Mouse (Mus musculus): ENCODE measurements around the gene Purb. TPM values are rescaled to one million over a fixed set of nuclear protein-coding genes. Genes with fewer than 3 reads are reported as not detected.
"Not testable (repeated sequence)": the region's sequence is repeated elsewhere in the genome, so short reads cannot be mapped to it uniquely, and the experiment has no call there.

The Purb gene
- polyA plus RNA-seq, 1 experiment from 2014 or later = 13.7 TPM

DNA sequence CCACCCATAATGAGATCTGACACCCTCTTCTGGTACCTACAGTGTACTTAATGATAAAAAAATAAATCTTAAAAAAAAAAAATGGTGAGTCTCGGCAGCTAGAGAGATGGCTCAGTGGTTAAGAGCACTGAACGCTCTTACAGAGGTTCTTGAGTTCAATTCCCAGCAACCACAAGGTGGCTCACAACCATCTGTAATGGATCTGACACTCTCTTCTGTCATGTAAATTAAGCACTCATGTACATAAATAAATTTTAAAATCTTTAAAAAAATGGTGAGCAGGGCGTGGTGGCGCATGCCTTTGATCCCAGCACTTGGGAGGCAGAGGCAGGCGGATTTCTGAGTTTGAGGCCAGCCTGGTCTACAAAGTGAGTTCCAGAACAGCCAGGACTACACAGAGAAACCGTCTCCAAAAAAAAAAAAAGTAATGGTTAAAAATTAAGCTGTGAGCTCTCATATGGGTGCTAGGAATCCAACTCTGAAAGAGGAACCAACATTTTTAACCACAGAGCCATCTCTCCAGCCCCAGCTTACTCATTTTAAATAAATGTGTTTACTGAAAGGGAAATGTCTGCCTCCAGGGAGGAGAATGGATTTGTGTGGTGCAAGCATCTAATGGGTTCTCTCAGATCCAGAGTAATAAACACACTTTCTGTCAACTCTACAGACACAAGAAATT, 12.4 kb downstream of the Purb start:
- H3K4me2 ChIP-seq = no peak overlapping the region
- no peak overlapping the region for H3K27ac ChIP-seq (ENCODE audit: low read depth, low read length)
- no peaks in the 10 kb centered on the region for H3K9me3 ChIP-seq (ENCODE audit: control insufficient read depth, low read length)
- no peaks in the 10 kb centered on the region for H3K4me1 ChIP-seq (ENCODE audit: control insufficient read depth, insufficient read depth, low read length)
- no peak for ATAC-seq (ENCODE audit: low FRiP score)
- DNase-seq (ENCODE audit: low spot score, missing footprints) = no peak
- no peak overlapping the region for H3K4me3 ChIP-seq (ENCODE audit: low read depth, low read length)
- WGBS = 89% methylated on average over 6 of the region's 6 CpGs
- no peaks in the 10 kb centered on the region for H3K36me3 ChIP-seq (ENCODE audit: control insufficient read depth, insufficient read depth, low read length)
- H3K9ac ChIP-seq (ENCODE audit: low read length) = no peak overlapping the region
- H3K27me3 ChIP-seq (ENCODE audit: control insufficient read depth, insufficient read depth, low read length) = no peaks in the 10 kb centered on the region

- Histone ChIP-seq H3K4me1 (ENCODE audit: control insufficient read depth, insufficient read depth, low read length) (no peaks in the 10 kb centered on the region), H3K4me3 (ENCODE audit: low read depth, low read length) (no peak overlapping the region), H3K9ac (ENCODE audit: low read length) (no peak overlapping the region), H3K4me2 (no peak overlapping the region), H3K9me3 (ENCODE audit: control insufficient read depth, low read length) (no peaks in the 10 kb centered on the region), H3K36me3 (ENCODE audit: control insufficient read depth, insufficient read depth, low read length) (no peaks in the 10 kb centered on the region), H3K27me3 (ENCODE audit: control insufficient read depth, insufficient read depth, low read length) (no peaks in the 10 kb centered on the region), H3K27ac (ENCODE audit: low read depth, low read length) (no peak overlapping the region)
- ATAC-seq (ENCODE audit: low FRiP score) = no peak
- DNase-seq (ENCODE audit: low spot score, missing footprints) = no peak
- 84% methylated on average over 6 of the region's 6 CpGs for WGBS
These were observed 19.6 kb downstream of the Purb start for GRCm38 (mm10) chr11:6456083-6456482.

- 94% methylated on average over 5 of the region's 5 CpGs for whole genome bisulfite sequencing
- ATAC-seq (ENCODE audit: low FRiP score) = not testable (repeated sequence)
These were observed 27.6 kb downstream of the Purb start for GRCm38 (mm10) chr11:6448155-6448554.

GRCm38 (mm10) chr11:6447493-6447892, 28.2 kb downstream of the Purb start:
- ATAC-seq (ENCODE audit: low FRiP score) = no peak
- no peak overlapping the region for H3K9ac ChIP-seq (ENCODE audit: low read length)
- H3K4me2 ChIP-seq = no peak overlapping the region
- H3K27me3 ChIP-seq (ENCODE audit: control insufficient read depth, insufficient read depth, low read length) = no peaks in the 10 kb centered on the region
- no peak overlapping the region for H3K27ac ChIP-seq (ENCODE audit: low read depth, low read length)
- WGBS = 87% methylated on average over 4 of the region's 4 CpGs
- H3K4me1 ChIP-seq (ENCODE audit: control insufficient read depth, insufficient read depth, low read length) = peaks cover 9% of the 10 kb centered on the region
- no peaks in the 10 kb centered on the region for H3K9me3 ChIP-seq (ENCODE audit: control insufficient read depth, low read length)
- H3K36me3 ChIP-seq (ENCODE audit: control insufficient read depth, insufficient read depth, low read length) = no peaks in the 10 kb centered on the region
- H3K4me3 ChIP-seq (ENCODE audit: low read depth, low read length) = no peak overlapping the region
- DNase-seq (ENCODE audit: low spot score, missing footprints) = no peak

More at GRCm38 (mm10) chr11:6448155-6448554, 27.6 kb downstream of the Purb start:
- not testable (repeated sequence) for DNase-seq (ENCODE audit: low spot score, missing footprints); H3K36me3 ChIP-seq (ENCODE audit: control insufficient read depth, insufficient read depth, low read length); H3K4me1 ChIP-seq (ENCODE audit: control insufficient read depth, insufficient read depth, low read length); H3K4me2 ChIP-seq; H3K27ac ChIP-seq (ENCODE audit: low read depth, low read length); H3K9ac ChIP-seq (ENCODE audit: low read length); H3K4me3 ChIP-seq (ENCODE audit: low read depth, low read length); H3K27me3 ChIP-seq (ENCODE audit: control insufficient read depth, insufficient read depth, low read length); H3K9me3 ChIP-seq (ENCODE audit: control insufficient read depth, low read length)

DNA sequence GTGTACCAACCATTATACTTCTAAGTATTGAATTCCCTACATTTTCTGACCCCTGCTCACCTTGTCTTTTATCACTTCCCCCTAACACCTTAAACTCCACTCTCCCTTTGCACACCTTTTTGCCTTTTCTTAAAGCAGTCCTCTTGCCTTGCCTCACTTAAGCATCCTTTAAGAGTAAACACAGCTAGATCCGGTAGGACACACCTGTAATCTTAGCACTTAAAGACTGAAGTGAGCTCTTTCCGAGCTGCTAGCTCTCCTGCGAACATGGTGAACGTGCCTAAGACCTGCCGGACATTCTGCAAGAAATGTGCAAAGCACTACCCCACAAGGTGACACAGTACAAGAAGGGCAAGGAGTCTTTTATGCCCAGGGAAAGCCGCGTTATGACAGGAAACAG, 29.8 kb downstream of the Purb start:
- H3K4me3 ChIP-seq (ENCODE audit: low read depth, low read length) = no peak overlapping the region
- H3K4me1 ChIP-seq (ENCODE audit: control insufficient read depth, insufficient read depth, low read length) = peaks cover 10% of the 10 kb centered on the region
- no peaks in the 10 kb centered on the region for H3K36me3 ChIP-seq (ENCODE audit: control insufficient read depth, insufficient read depth, low read length)
- no peak overlapping the region for H3K4me2 ChIP-seq
- DNase-seq (ENCODE audit: low spot score, missing footprints) (no peak), ATAC-seq (ENCODE audit: low FRiP score) (no peak)
- H3K9ac ChIP-seq (ENCODE audit: low read length) = no peak overlapping the region
- no peaks in the 10 kb centered on the region for H3K27me3 ChIP-seq (ENCODE audit: control insufficient read depth, insufficient read depth, low read length)
- H3K27ac ChIP-seq (ENCODE audit: low read depth, low read length) = no peak overlapping the region
- 93% methylated on average over 7 of the region's 7 CpGs for WGBS
- no peaks in the 10 kb centered on the region for H3K9me3 ChIP-seq (ENCODE audit: control insufficient read depth, low read length)

GRCm38 (mm10) chr11:6445441-6445840, 30.3 kb downstream of the Purb start:
- Histone ChIP-seq H3K27me3 (ENCODE audit: control insufficient read depth, insufficient read depth, low read length) (no peaks in the 10 kb centered on the region), H3K9me3 (ENCODE audit: control insufficient read depth, low read length) (no peaks in the 10 kb centered on the region), H3K4me1 (ENCODE audit: control insufficient read depth, insufficient read depth, low read length) (peaks cover 10% of the 10 kb centered on the region), H3K9ac (ENCODE audit: low read length) (no peak overlapping the region), H3K4me3 (ENCODE audit: low read depth, low read length) (no peak overlapping the region), H3K36me3 (ENCODE audit: control insufficient read depth, insufficient read depth, low read length) (no peaks in the 10 kb centered on the region), H3K4me2 (no peak overlapping the region), H3K27ac (ENCODE audit: low read depth, low read length) (no peak overlapping the region)
- DNase-seq (ENCODE audit: low spot score, missing footprints) (no peak), ATAC-seq (ENCODE audit: low FRiP score) (no peak)
- WGBS = 80% methylated on average over 4 of the region's 4 CpGs

DNA sequence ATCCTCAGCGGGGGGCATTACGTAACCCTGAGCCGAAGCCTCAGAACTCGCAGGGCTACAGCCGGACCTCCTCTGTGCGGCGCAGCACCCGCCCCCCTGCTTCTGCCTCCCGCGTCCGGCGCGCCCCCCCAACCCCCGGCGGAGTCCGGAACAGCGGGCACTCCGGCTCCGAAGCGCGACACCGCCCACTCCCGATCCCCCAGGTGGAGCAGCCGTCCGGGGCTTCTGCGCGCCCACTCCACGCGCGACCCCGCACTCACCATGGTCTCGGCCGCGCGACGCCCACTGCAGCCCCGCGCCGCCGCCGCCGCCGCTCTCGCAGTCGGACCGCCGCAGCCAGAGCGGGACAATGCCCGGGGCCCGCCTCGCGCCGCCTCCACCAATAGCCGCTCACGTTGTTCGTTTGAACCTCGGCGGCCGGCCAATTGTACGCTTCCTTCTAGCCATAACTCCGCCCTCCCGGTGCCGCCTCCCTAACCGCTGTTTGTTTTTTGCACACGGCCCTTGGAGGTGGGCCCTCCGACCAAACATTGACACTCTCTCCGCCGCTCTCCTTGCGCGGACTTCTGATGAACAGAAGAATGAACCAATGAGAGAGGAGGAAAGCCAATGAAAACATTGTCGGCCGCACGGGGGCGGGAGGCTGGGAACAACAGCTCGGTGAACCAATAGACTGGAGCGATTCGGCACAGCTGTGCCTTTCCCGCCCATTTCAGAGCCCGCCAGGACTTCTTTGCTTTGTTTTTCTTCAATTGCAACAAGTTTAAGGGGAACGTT, 31.5 kb downstream of the Purb start, which contains the start of gene H2afv:
Gene H2afv (minus strand): TSS at position 367 of the 777 bp plus-strand sequence.
- under 1% methylated on average over 80 of the region's 80 CpGs for WGBS

GRCm38 (mm10) chr11:6443727-6444076, 32.0 kb downstream of the Purb start:
- 0% methylated on average over 10 of the region's 10 CpGs for WGBS
- no peak for ATAC-seq (ENCODE audit: low FRiP score)

More for the DNA sequence above, 31.5 kb downstream of the Purb start, which contains the start of gene H2afv:
- peak within 1 kb of the TSS; percentile 73 for H3K4me2 ChIP-seq
- no peaks in the 10 kb centered on the region for H3K36me3 ChIP-seq (ENCODE audit: control insufficient read depth, insufficient read depth, low read length)
- no peaks in the 10 kb centered on the region for H3K27me3 ChIP-seq (ENCODE audit: control insufficient read depth, insufficient read depth, low read length)
- peak; percentile 99 for ATAC-seq (ENCODE audit: low FRiP score)
- H3K27ac ChIP-seq (ENCODE audit: low read depth, low read length) = peak within 1 kb of the TSS; percentile 92
- H3K9me3 ChIP-seq (ENCODE audit: control insufficient read depth, low read length) = no peaks in the 10 kb centered on the region
- peaks cover 10% of the 10 kb centered on the region for H3K4me1 ChIP-seq (ENCODE audit: control insufficient read depth, insufficient read depth, low read length)
- H3K4me3 ChIP-seq (ENCODE audit: low read depth, low read length) = peak within 1 kb of the TSS; percentile 77
- DNase-seq (ENCODE audit: low spot score, missing footprints) = peak; percentile 99
- peak within 1 kb of the TSS; percentile 91 for H3K9ac ChIP-seq (ENCODE audit: low read length)

DNA sequence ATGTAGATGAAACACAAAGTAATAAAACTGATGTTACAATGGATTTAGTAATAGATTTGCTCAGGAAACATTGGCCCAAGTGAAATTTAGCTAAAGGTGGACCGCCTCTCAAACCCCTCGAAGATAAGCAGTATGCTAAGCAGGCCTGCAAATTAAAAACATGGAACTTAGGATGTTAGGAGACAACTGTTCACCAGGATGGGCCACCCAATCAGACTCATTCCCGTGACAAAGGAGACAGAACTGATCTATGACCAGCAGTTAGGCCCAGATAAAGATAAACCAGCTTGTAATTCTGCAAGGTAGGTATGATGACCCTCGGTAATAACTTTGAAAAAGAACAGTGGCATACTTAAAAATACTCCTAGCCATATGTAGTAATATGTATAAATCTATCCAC, 32.6 kb downstream of the Purb start:
- Histone ChIP-seq H3K27ac (ENCODE audit: low read depth, low read length) (0 out of 2 replicates have a peak overlapping the region, but pooled peaks have one; percentile 92), H3K4me3 (ENCODE audit: low read depth, low read length) (peak overlapping the region; percentile 77), H3K36me3 (ENCODE audit: control insufficient read depth, insufficient read depth, low read length) (no peaks in the 10 kb centered on the region; the same call in 1 of the 2 replicates), H3K9ac (ENCODE audit: low read length) (peak overlapping the region; percentile 91), H3K27me3 (ENCODE audit: control insufficient read depth, insufficient read depth, low read length) (no peaks in the 10 kb centered on the region), H3K9me3 (ENCODE audit: control insufficient read depth, low read length) (no peaks in the 10 kb centered on the region), H3K4me2 (peak overlapping the region; percentile 73), H3K4me1 (ENCODE audit: control insufficient read depth, insufficient read depth, low read length) (peaks cover 10% of the 10 kb centered on the region)
- peak; percentile 86 for DNase-seq (ENCODE audit: low spot score, missing footprints)
- 55% methylated on average over 4 of the region's 4 CpGs for WGBS
- ATAC-seq (ENCODE audit: low FRiP score) = no peak

More at GRCm38 (mm10) chr11:6443727-6444076, 32.0 kb downstream of the Purb start:
- H3K27ac ChIP-seq (ENCODE audit: low read depth, low read length) = peak overlapping the region; percentile 92
- peak overlapping the region; percentile 73 for H3K4me2 ChIP-seq
- peak overlapping the region; percentile 91 for H3K9ac ChIP-seq (ENCODE audit: low read length)
- H3K4me3 ChIP-seq (ENCODE audit: low read depth, low read length) = peak overlapping the region; percentile 77
- no peaks in the 10 kb centered on the region for H3K27me3 ChIP-seq (ENCODE audit: control insufficient read depth, insufficient read depth, low read length)
- H3K36me3 ChIP-seq (ENCODE audit: control insufficient read depth, insufficient read depth, low read length) = no peaks in the 10 kb centered on the region; the same call in 1 of the 2 replicates
- peaks cover 10% of the 10 kb centered on the region for H3K4me1 ChIP-seq (ENCODE audit: control insufficient read depth, insufficient read depth, low read length)
- DNase-seq (ENCODE audit: low spot score, missing footprints) = no peak
- H3K9me3 ChIP-seq (ENCODE audit: control insufficient read depth, low read length) = no peaks in the 10 kb centered on the region

All from midbrain, embryonic 11.5 days (tissue).